Mouse (Mus musculus) hindbrain, embryonic 11.5 days (tissue): ENCODE results near the gene Adgrl1. TPM values are rescaled to one million over a fixed set of nuclear protein-coding genes. Genes with fewer than 3 reads are reported as not detected.

ENCODE experiments used
- ATAC-seq: fragments of 200-750 bp; cut with Nextera tagmentation; 2 replicates; pipeline ENCODE4 v1.8.0; 2017; ENCODE audit warnings: mild to moderate bottlenecking, moderate TSS enrichment, moderate library complexity; ENCODE audit not compliant: low FRiP score
- DNase-seq: peaks from one replicate; pipeline ENCODE4 v3.0.0-alpha.2; 2015; ENCODE audit warnings: low spot score
- H3K27ac ChIP-seq: fragments of 300-500 bp; sonication (generic); 2 replicates; pipeline ENCODE4 v1.5.1; 2014; ENCODE audit warnings: mild to moderate bottlenecking, low read depth, low read length
- H3K27me3 ChIP-seq: fragments of 300-500 bp; sonication (generic); 2 replicates; pipeline ENCODE4 v1.6.1; 2014; ENCODE audit warnings: mild to moderate bottlenecking, low read length, moderate library complexity, mixed read lengths; ENCODE audit not compliant: control insufficient read depth, insufficient read depth
- H3K36me3 ChIP-seq: fragments of 300-500 bp; sonication (generic); 2 replicates; pipeline ENCODE4 v1.6.1; 2014; ENCODE audit warnings: mild to moderate bottlenecking, low read length, moderate library complexity, mixed read lengths; ENCODE audit not compliant: control insufficient read depth, insufficient read depth
- H3K4me1 ChIP-seq: fragments of 300-500 bp; sonication (generic); replicated peaks from 2 replicates; pipeline ENCODE4 v1.6.1; 2014; ENCODE audit warnings: low read length, mixed read lengths; ENCODE audit not compliant: control insufficient read depth, insufficient read depth
- H3K4me2 ChIP-seq: fragments of 300-500 bp; sonication (generic); replicated peaks from 2 replicates; pipeline ENCODE4 v1.6.1; 2014; ENCODE audit warnings: mild to moderate bottlenecking, low read depth, low read length
- H3K4me3 ChIP-seq: fragments of 300-500 bp; sonication (generic); 2 replicates; pipeline ENCODE4 v1.5.1; 2014; ENCODE audit warnings: low read depth, low read length
- H3K9ac ChIP-seq: fragments of 300-500 bp; sonication (generic); 2 replicates; pipeline ENCODE4 v1.6.1; 2014; ENCODE audit warnings: low read depth, low read length
- H3K9me3 ChIP-seq: fragments of 300-500 bp; sonication (generic); 2 replicates; pipeline ENCODE4 v1.6.1; 2016; ENCODE audit warnings: low read length; ENCODE audit not compliant: control insufficient read depth
- WGBS: fragments of 180-500 bp; shearing (Covaris S2); extraction: QIAGEN DNeasy Blood & Tissue Kit; methylation state at CpG from one replicate; pipeline ENCODE4 v1.1.7; 2014; 5-methylcytosine and 5-hydroxymethylcytosine counted together
- polyA plus RNA-seq: library from polyadenylated mRNA; unstranded; fragments of >200 nt; fragmentation: Nextera tagmentation; extraction: Ambion mirVana; gene quantifications from 2 replicates; pipeline ENCODE4 v1.2.1, GENCODE M21; 2014

Gene Adgrl1
- polyA plus RNA-seq, 1 experiment from 2014 or later: 23.7 TPM

DNA sequence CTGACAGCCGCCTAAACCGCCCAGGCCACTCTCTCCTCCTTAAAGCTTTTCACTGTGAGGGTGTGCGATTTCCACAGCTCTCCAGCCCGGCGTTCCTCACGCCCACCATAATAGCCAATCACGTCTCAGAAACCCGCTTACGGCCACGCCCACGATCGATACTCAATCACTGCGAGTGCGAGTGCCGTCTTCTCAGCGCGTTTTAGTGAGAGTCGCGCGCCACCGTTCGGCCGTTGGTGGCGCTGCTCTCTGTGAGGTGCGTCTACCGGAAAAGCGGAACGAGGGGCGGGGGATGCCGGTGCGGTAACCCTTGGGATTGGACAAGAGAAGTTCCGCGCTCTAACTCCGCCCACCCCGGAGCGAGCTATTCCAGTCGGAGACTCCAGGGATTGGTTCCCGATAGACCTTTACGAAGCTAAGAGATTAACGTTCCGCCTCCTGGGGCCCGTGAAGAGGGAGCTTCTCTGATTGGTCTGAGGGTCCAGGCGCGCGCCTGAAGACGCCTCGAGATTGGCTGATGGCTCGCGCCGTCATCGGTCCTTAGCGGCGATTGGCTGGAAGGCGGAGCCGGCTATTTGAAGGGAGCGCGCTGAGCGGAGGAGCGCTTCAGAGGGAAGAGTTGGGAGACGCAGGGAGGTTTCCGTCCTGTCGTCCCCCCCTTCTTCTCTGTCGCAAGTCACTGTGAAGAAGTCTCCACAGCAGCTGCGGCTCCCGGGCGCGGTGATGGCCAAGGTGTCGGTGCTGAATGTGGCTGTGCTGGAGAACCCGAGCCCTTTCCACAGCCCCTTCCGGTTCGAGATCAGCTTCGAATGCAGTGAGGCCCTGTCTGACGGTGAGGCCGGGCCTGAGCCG lies 55.4 kb downstream of the Adgrl1 start, which contains the start of the genes Gm10644 and Asf1b:
Gene Gm10644, minus strand, starts transcription at position 100 of the 852 bp plus-strand sequence.
Gene Asf1b, plus strand, starts transcription at position 402 of the 852 bp plus-strand sequence.
- Histone ChIP-seq H3K4me1 (peaks cover 8% of the 10 kb centered on the region; the same call in 1 of the 2 replicates), H3K9me3 (no peaks in the 10 kb centered on the region), H3K9ac (peak within 1 kb of the TSS; percentile 62), H3K4me2 (peak within 1 kb of the TSS; percentile 80), H3K27ac (no peak within 1 kb of the TSS), H3K27me3 (no peaks in the 10 kb centered on the region), H3K36me3 (no peaks in the 10 kb centered on the region), H3K4me3 (peak within 1 kb of the TSS; percentile 65)
- under 1% methylated on average over 75 of the region's 75 CpGs for WGBS
- peak; percentile 100 for ATAC-seq
- DNase-seq: peak; percentile 100

DNA sequence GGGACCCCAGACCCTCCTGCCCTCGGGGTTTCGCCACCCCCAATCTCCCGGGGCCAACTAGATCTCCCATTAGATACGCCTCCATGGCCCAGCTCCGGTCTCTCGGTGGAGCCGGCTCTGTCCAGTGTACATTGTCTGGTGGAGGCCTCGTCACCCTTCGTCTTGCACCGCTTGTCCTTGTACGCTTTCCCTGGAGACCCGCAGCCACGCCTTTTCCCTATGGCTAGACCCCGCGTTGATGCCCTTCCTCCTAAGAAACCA lies 56.0 kb downstream of the Adgrl1 start:
- DNase-seq (no peak), ATAC-seq (no peak; the same call in 1 of the 2 replicates)
- Histone ChIP-seq H3K4me3 (peak overlapping the region; percentile 65), H3K9ac (peak overlapping the region; percentile 62), H3K9me3 (no peaks in the 10 kb centered on the region), H3K27me3 (no peaks in the 10 kb centered on the region), H3K36me3 (no peaks in the 10 kb centered on the region), H3K4me1 (peaks cover 8% of the 10 kb centered on the region; the same call in 1 of the 2 replicates), H3K27ac (no peak overlapping the region), H3K4me2 (peak overlapping the region; percentile 80)
- 2% methylated on average over 15 of the region's 15 CpGs for WGBS

DNA sequence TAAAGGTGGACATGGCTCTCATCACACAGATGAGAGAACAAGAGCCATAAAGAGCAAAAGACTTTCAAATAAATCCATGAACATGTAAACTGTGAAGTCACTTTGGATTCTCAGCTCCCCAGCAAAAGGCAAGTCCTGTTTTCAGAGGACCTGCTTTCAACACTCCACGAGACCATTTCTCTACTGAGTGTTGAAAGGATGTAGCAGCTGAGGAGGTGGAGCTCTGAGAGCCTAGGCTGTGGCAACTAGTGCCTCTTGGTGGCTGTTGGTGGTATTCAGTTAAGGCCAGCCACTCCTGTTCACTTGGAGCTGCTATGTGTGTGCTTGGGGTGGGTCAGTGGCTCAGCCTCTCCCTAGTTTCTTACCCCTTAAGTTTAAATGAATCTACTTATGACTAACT lies 56.9 kb downstream of the Adgrl1 start:
- no peak overlapping the region for H3K27ac ChIP-seq
- WGBS: 50% methylated on average over 1 of the region's 1 CpGs
- DNase-seq: peak; percentile 37
- H3K36me3 ChIP-seq: no peaks in the 10 kb centered on the region
- H3K27me3 ChIP-seq: no peaks in the 10 kb centered on the region
- H3K9ac ChIP-seq: 0 out of 2 replicates have a peak overlapping the region, but pooled peaks have one; percentile 8
- no peaks in the 10 kb centered on the region for H3K9me3 ChIP-seq
- no peak for ATAC-seq
- H3K4me2 ChIP-seq: peak overlapping the region; percentile 80
- peaks cover 8% of the 10 kb centered on the region; the same call in 1 of the 2 replicates for H3K4me1 ChIP-seq
- H3K4me3 ChIP-seq: peak overlapping the region; percentile 65

DNA sequence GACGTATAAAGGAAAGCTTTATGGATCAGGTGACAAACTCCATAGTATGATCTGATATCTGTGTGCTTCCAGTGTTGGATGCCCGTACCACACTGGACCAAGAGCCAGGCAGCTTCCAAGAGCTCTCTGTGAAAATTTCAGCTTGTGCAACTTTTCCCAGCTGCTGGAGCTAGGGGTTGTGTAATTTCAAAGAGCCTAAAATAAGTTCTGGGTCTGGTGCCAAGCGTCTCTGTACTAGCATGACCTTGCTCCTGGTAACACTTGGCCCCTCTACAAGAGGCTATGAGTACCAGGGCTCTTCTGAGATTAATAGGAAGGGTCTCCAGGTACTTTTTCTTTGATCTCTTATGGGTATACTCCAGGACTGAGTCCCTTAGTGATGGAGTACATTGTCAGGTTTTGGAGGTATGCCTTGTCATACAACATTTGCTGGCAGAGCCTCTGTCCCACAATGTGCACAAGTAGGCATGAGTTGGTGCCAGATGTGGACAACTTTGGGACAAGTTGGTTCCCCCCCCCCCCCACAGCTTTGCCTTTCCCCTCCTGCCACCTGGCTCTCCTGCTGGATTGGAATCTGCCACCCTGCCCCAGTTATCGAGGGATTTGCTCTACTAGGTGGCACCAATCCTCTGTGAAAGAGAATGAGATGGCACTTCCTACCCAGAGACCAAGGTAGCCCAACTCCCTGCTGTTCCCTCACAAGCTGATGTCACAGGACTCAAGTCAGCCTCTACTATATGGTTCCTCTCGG lies 64.3 kb downstream of the Adgrl1 start:
- no peak overlapping the region for H3K4me3 ChIP-seq
- H3K9me3 ChIP-seq: no peaks in the 10 kb centered on the region
- H3K9ac ChIP-seq: no peak overlapping the region
- no peak for DNase-seq
- H3K36me3 ChIP-seq: 0 out of 2 replicates have a peak, but pooled peaks cover under 1% of the 10 kb centered on the region
- no peak for ATAC-seq
- no peaks in the 10 kb centered on the region for H3K4me1 ChIP-seq
- H3K27ac ChIP-seq: no peak overlapping the region
- no peak overlapping the region for H3K4me2 ChIP-seq
- H3K27me3 ChIP-seq: no peaks in the 10 kb centered on the region
- WGBS: 94% methylated on average over 5 of the region's 5 CpGs

DNA sequence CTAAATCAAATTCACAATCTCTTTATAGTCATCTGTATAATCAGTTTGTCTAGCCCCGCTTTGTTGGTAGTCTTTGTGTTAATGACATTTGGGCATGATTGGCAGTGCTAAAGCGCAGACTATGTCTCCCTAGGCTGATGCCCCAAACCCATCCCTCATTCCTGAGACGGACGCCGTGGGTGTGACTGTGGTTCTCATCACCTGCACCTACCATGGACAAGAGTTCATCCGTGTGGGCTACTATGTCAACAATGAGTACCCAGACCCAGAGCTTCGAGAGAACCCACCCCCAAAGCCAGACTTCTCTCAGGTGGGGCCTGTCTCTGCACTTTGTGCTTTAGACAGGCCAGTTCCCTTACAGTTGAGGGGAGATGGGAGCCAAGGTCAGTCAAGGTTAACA lies 67.8 kb downstream of the Adgrl1 start:
- ATAC-seq (no peak), DNase-seq (no peak)
- 94% methylated on average over 7 of the region's 7 CpGs for WGBS
- Histone ChIP-seq H3K27me3 (no peaks in the 10 kb centered on the region), H3K4me1 (no peaks in the 10 kb centered on the region), H3K9me3 (no peaks in the 10 kb centered on the region), H3K27ac (no peak overlapping the region), H3K9ac (no peak overlapping the region), H3K4me3 (no peak overlapping the region), H3K4me2 (no peak overlapping the region), H3K36me3 (0 out of 2 replicates have a peak, but pooled peaks cover 2% of the 10 kb centered on the region)

DNA sequence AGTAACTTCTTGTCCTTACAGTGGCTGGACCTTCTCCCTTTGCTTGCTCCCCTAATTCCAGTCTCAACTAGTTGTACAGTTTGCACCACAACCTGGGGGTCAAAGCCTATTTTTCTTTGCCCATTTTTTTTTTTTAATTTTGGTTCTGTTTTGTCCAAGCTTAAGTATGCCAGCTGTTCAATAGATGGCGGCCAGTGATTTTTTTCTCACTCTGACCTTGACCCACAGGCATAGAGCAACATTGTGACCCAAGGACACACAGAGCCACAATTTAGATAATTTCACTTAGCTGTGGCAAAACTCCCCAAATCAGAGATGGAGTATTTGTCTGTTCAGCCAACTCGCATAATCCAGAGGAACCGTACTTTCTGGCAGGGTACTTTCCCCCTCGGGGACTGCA lies 71.2 kb downstream of the Adgrl1 start:
- Histone ChIP-seq H3K4me2 (no peak overlapping the region), H3K4me3 (no peak overlapping the region), H3K36me3 (0 out of 2 replicates have a peak, but pooled peaks cover 2% of the 10 kb centered on the region), H3K27me3 (no peaks in the 10 kb centered on the region), H3K4me1 (peaks cover 4% of the 10 kb centered on the region; the same call in 1 of the 2 replicates), H3K9ac (no peak overlapping the region), H3K9me3 (no peaks in the 10 kb centered on the region), H3K27ac (no peak overlapping the region)
- ATAC-seq (no peak), DNase-seq (no peak)
- 94% methylated on average over 4 of the region's 4 CpGs for WGBS

DNA sequence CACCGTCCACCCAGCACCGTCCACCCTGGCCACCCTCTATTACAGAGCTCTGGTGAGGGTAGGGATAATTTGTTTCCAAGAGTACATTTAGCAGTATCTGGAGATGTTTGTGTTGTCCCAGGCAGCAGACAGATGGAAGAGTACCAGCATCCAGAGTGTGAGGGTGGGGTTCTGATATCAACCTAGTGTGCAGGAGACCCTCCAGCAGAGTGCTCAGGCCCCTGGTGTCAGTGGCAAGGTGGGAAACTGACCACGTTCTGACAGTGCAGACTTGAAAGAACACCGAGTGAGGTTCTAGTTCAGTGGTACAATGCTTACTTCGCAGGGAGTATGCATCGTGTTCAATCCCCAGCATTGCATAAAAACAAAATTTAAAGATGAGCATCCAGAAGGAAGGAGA lies 71.8 kb downstream of the Adgrl1 start:
- peak overlapping the region; percentile 72; the same call in 1 of the 2 replicates for H3K9ac ChIP-seq

DNA sequence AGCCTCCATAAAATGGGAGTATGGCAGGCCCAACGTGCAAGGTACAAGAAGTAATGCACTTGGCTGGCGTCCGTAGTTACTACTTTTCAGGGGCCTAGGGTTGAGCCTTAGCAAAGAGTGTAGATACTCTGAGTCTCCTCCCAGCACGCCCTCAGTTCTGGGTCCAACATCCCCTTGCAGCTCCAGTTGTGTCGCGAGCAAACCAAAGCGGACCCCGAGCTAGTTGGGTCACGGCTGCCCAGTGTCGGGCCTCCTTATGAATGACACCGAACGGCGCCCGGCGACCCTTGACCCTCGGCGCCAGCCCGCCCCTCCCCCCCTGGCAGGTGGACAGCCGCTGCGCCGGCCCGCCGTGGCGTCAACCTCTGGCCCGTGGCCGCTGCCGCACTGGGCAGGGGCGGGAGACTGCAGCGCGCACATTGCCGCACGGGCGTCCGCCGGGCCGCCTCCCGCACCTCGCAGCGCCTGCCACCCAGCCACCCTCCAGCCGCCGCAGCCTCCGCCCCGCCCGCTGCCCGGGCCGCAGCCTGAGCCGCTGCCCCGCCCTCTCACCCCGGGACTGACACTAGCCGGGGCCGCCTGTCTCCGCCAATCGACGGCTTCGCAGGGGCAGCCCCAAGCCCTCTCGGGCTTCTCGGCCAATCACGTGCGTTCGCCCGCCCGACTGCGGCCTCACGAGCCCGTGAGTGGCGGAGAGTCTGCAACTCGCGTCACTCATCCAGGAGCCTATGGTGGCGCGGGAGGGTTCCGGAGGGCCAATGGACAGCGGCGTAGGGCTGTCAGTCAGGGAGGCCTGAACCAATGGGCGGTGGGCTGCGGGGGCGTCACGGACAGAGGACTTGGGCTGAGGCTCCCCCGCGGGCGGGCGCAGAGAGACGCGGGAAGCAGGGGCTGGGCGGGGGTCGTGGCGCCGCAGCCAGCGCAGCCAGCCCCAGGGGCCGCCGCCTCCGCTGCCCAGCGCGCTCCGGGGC lies 72.5 kb downstream of the Adgrl1 start, which contains the start of gene Prkaca:
Gene Prkaca, plus strand, starts transcription at position 844 of the 971 bp plus-strand sequence.
- Histone ChIP-seq H3K4me3 (peak within 1 kb of the TSS; percentile 92), H3K27ac (peak within 1 kb of the TSS; percentile 90), H3K4me1 (peaks cover 4% of the 10 kb centered on the region; the same call in 1 of the 2 replicates), H3K9ac (peak within 1 kb of the TSS; percentile 92), H3K9me3 (no peaks in the 10 kb centered on the region), H3K27me3 (no peaks in the 10 kb centered on the region), H3K4me2 (peak within 1 kb of the TSS; percentile 91), H3K36me3 (0 out of 2 replicates have a peak, but pooled peaks cover 2% of the 10 kb centered on the region)
- under 1% methylated on average over 57 of the region's 94 CpGs for WGBS
- ATAC-seq (peak; percentile 100), DNase-seq (peak; percentile 97)

More for the DNA sequence above, 71.8 kb downstream of the Adgrl1 start:
- no peaks in the 10 kb centered on the region for H3K9me3 ChIP-seq
- ATAC-seq (no peak), DNase-seq (no peak)
- peak overlapping the region; percentile 85 for H3K4me2 ChIP-seq
- H3K27me3 ChIP-seq: no peaks in the 10 kb centered on the region
- peak overlapping the region; percentile 90; the same call in 1 of the 2 replicates for H3K27ac ChIP-seq
- peaks cover 4% of the 10 kb centered on the region; the same call in 1 of the 2 replicates for H3K4me1 ChIP-seq
- H3K36me3 ChIP-seq: 0 out of 2 replicates have a peak, but pooled peaks cover 2% of the 10 kb centered on the region
- WGBS: 69% methylated on average over 6 of the region's 6 CpGs
- H3K4me3 ChIP-seq: peak overlapping the region; percentile 92; the same call in 1 of the 2 replicates
